Comparison of ENCODE assay signal across 8 mouse cellular contexts in genomic region chr17:33999341-34000149, GRCm38 (mm10). TPM values are rescaled to one million over a fixed set of nuclear protein-coding genes. Genes with fewer than 3 reads are reported as not detected.
A peak's percentile ranks its signal among the peaks of the same experiment; 100 is the strongest.
DNase-seq lines count a peak whose midpoint lies in the region; ATAC-seq and TF ChIP-seq lines count a peak whose summit lies in the region.

No protein-coding gene starts in this region.

- peak overlapping the region; percentile 47 for H3K4me3 ChIP-seq in cerebellum, adult 2 months (replicated peaks; ENCODE audit: insufficient read depth, low read depth, low read length)
- peak overlapping the region; percentile 71 for H3K4me3 ChIP-seq in heart, embryonic 10.5 days
- H3K4me3 ChIP-seq in kidney, embryonic 16.5 days (ENCODE audit: low read length): peak overlapping the region; percentile 61

- no peaks in the 10 kb centered on the region for H3K36me3 ChIP-seq in heart, embryonic 10.5 days
- no peaks in the 10 kb centered on the region for H3K36me3 ChIP-seq in kidney, embryonic 16.5 days (ENCODE audit: insufficient read depth, low read length)

- 2% methylated on average over 87 of the region's 87 CpGs for WGBS in cerebellum, adult 2 months
- WGBS in heart, embryonic 10.5 days: 2% methylated on average over 87 of the region's 87 CpGs
- 1% methylated on average over 81 of the region's 87 CpGs for WGBS in kidney, embryonic 16.5 days

- H3K27ac ChIP-seq in cerebellum, adult 2 months (ENCODE audit: insufficient read depth, low read length): no peak overlapping the region
- H3K27ac ChIP-seq in heart, embryonic 10.5 days: peak overlapping the region; percentile 62; the same call in 1 of the 2 replicates
- no peak overlapping the region for H3K27ac ChIP-seq in kidney, embryonic 16.5 days (ENCODE audit: low read length)

- peak overlapping the region; percentile 65 for H3K9ac ChIP-seq in kidney, embryonic 16.5 days (replicated peaks; ENCODE audit: low read length)

- H3K27me3 ChIP-seq in cerebellum, adult 2 months (ENCODE audit: control insufficient read depth, insufficient read depth, low read length): peaks cover 3% of the 10 kb centered on the region
- peaks cover 60% of the 10 kb centered on the region for H3K27me3 ChIP-seq in heart, embryonic 10.5 days (ENCODE audit: insufficient read depth, poor library complexity, severe bottlenecking)
- peaks cover 36% of the 10 kb centered on the region for H3K27me3 ChIP-seq in kidney, embryonic 16.5 days (ENCODE audit: insufficient read depth, low read length)

- H3K4me2 ChIP-seq in kidney, embryonic 16.5 days (replicated peaks; ENCODE audit: low read depth, low read length): peak overlapping the region; percentile 98

- no peak for DNase-seq in cerebellum, adult 2 months
- DNase-seq in cerebellum, adult 9-10 months: no peak
- peak; percentile 49 for DNase-seq in ZHBTc4 (ENCODE audit: low read depth, low spot score)
- peak; percentile 74 for DNase-seq in heart, embryonic 10.5 days (ENCODE audit: low spot score)
- DNase-seq in lung, postnatal 4 days: peak; percentile 29 to 36
- DNase-seq in testis, postnatal 10 days (ENCODE audit: low spot score): peak; percentile 60
- no peak for DNase-seq in cerebellum, postnatal 25 days

- TF ChIP-seq CTCF in cerebellum, adult 2 months (IDR thresholded peaks at IDR 0.05; ENCODE audit: borderline replicate concordance, insufficient read depth, low read depth, low read length): no peak

- peak; percentile 9; the same call in 1 of the 2 replicates for ATAC-seq in kidney, embryonic 16.5 days (ENCODE audit: low FRiP score, low TSS enrichment)

- H3K4me1 ChIP-seq in cerebellum, adult 2 months (ENCODE audit: control insufficient read depth, insufficient read depth, low read length): 0 out of 2 replicates have a peak, but pooled peaks cover 2% of the 10 kb centered on the region
- H3K4me1 ChIP-seq in heart, embryonic 10.5 days: peaks cover 11% of the 10 kb centered on the region
- H3K4me1 ChIP-seq in kidney, embryonic 16.5 days (ENCODE audit: insufficient read depth, low read length): 0 out of 2 replicates have a peak, but pooled peaks cover 4% of the 10 kb centered on the region

- no peak for TF ChIP-seq POLR2A in cerebellum, adult 2 months (IDR thresholded peaks at IDR 0.05; ENCODE audit: borderline replicate concordance, insufficient read depth, low read length)

- H3K9me3 ChIP-seq in heart, embryonic 10.5 days: no peaks in the 10 kb centered on the region
- no peaks in the 10 kb centered on the region for H3K9me3 ChIP-seq in kidney, embryonic 16.5 days (ENCODE audit: low read length)

RNA-seq across cellular contexts. Expression of gene H2-K1, which starts 0.6 kb away (rescaled TPM):
- 61.9 and 77.5 TPM in 2 replicates for polyA plus RNA-seq in cerebellum, adult 2 months (2012; rRNA removed)
- 13.0 and 16.2 TPM in 2 replicates for polyA plus RNA-seq in heart, embryonic 10.5 days (2016; fragmentation: Nextera tagmentation; extraction: Ambion mirVana)
- 31.5 and 32.7 TPM in 2 replicates for polyA plus RNA-seq in kidney, embryonic 16.5 days (2015; fragmentation: Nextera tagmentation; extraction: Ambion mirVana)

RNA-seq across cellular contexts. Expression of gene Ring1, which starts 24.9 kb away (rescaled TPM):
- 66.4 and 74.6 TPM in 2 replicates for polyA plus RNA-seq in cerebellum, adult 2 months (2012; rRNA removed)
- 14.4 and 15.8 TPM in 2 replicates for polyA plus RNA-seq in heart, embryonic 10.5 days (2016; fragmentation: Nextera tagmentation; extraction: Ambion mirVana)
- polyA plus RNA-seq in kidney, embryonic 16.5 days (2015; fragmentation: Nextera tagmentation; extraction: Ambion mirVana): 14.7 and 18.7 TPM in 2 replicates

RNA-seq across cellular contexts. Expression of gene H2-Ke6, which starts 28.3 kb away (rescaled TPM):
- 82.9 and 89.8 TPM in 2 replicates for polyA plus RNA-seq in cerebellum, adult 2 months (2012; rRNA removed)
- polyA plus RNA-seq in heart, embryonic 10.5 days (2016; fragmentation: Nextera tagmentation; extraction: Ambion mirVana): 32.4 and 36.4 TPM in 2 replicates
- 52.9 and 54.0 TPM in 2 replicates for polyA plus RNA-seq in kidney, embryonic 16.5 days (2015; fragmentation: Nextera tagmentation; extraction: Ambion mirVana)

RNA-seq across cellular contexts. Expression of gene Slc39a7, which starts 31.9 kb away (rescaled TPM):
- 120 and 123 TPM in 2 replicates for polyA plus RNA-seq in cerebellum, adult 2 months (2012; rRNA removed)
- polyA plus RNA-seq in heart, embryonic 10.5 days (2016; fragmentation: Nextera tagmentation; extraction: Ambion mirVana): 160 and 180 TPM in 2 replicates
- 227 and 231 TPM in 2 replicates for polyA plus RNA-seq in kidney, embryonic 16.5 days (2015; fragmentation: Nextera tagmentation; extraction: Ambion mirVana)

RNA-seq across cellular contexts. Expression of gene Rxrb, which starts 32.1 kb away (rescaled TPM):
- polyA plus RNA-seq in cerebellum, adult 2 months (2012; rRNA removed): 78.0 and 83.2 TPM in 2 replicates
- 31.4 and 40.6 TPM in 2 replicates for polyA plus RNA-seq in heart, embryonic 10.5 days (2016; fragmentation: Nextera tagmentation; extraction: Ambion mirVana)
- 52.7 and 56.7 TPM in 2 replicates for polyA plus RNA-seq in kidney, embryonic 16.5 days (2015; fragmentation: Nextera tagmentation; extraction: Ambion mirVana)

Comparison
In these comparisons a context has a peak if more than half of its experiments do, and no peak if none do; other contexts are left out.
1. DNase-seq: peak in ZHBTc4 (single experiment), heart, embryonic 10.5 days (single experiment), lung, postnatal 4 days (2 of 2) and testis, postnatal 10 days (single experiment); none in cerebellum, adult 2 months (0 of 2), cerebellum, adult 9-10 months (single experiment) and cerebellum, postnatal 25 days (0 of 2).
2. Peak in every context shown above with its lines, with median percentiles within 50 percentile points of each other: H3K4me3 ChIP-seq.